Mouse (Mus musculus) 416B (cell line): ENCODE results near the gene Rad9a.

Experiments
- DNase-seq: peaks from one replicate; pipeline ENCODE4 v3.0.0; 2011; ENCODE audit warnings: low read depth

Gene Rad9a

GRCm38 (mm10) chr19:4146366-4147021 lies 55.0 kb downstream of the Rad9a start:
- no peak for DNase-seq

GRCm38 (mm10) chr19:4145936-4146335 lies 55.5 kb downstream of the Rad9a start:
- DNase-seq: no peak
